Mouse (Mus musculus) ES-E14 (cell line): ENCODE data around the gene Ap5s1.

Experiments used
- CHD2 ChIP-seq: IDR thresholded peaks from 2 replicates; pipeline ENCODE4 v1.6.1; 2014; ENCODE audit warnings: mild to moderate bottlenecking, low read depth, low read length, inconsistent platforms
- HCFC1 ChIP-seq: IDR thresholded peaks from 2 replicates; pipeline ENCODE4 v1.6.1; 2012; ENCODE audit warnings: low read length, inconsistent platforms, borderline replicate concordance; ENCODE audit not compliant: insufficient read depth
- MAFK ChIP-seq: IDR thresholded peaks from 2 replicates; pipeline ENCODE4 v1.6.1; 2014; ENCODE audit warnings: mild to moderate bottlenecking, low read depth, low read length, inconsistent platforms; ENCODE audit not compliant: insufficient read depth
- ZNF384 ChIP-seq: IDR thresholded peaks from 2 replicates; pipeline ENCODE4 v1.6.1; 2012; ENCODE audit warnings: low read depth, low read length, inconsistent platforms

GRCm38 (mm10) chr2:131209125-131209795 is 2.4 kb downstream of the Ap5s1 start:
- TF ChIP-seq CHD2 (no peak), MAFK (no peak), ZNF384 (no peak), HCFC1 (no peak)
